Comparison of ENCODE assay signal across 8 mouse cellular contexts in genomic region chr19:36534011-36534765, GRCm38 (mm10). TPM values are rescaled to one million over a fixed set of nuclear protein-coding genes. Genes with fewer than 3 reads are reported as not detected.
DNase-seq lines count a peak whose midpoint lies in the region; ATAC-seq and TF ChIP-seq lines count a peak whose summit lies in the region.

No protein-coding gene starts in this region.

- no peak for TF ChIP-seq POLR2A in embryonic fibroblast, embryonic 13.5 days (IDR thresholded peaks at IDR 0.05; ENCODE audit: low read depth, low read length)

- DNase-seq in frontal cortex, postnatal 14 days (ENCODE audit: low spot score in 2 of 2), result no peak
- peak; percentile 65 for DNase-seq in adrenal gland, postnatal 14 days
- DNase-seq in left cerebral cortex, postnatal 4 days, result peak; percentile 52
- peak; percentile 73 for DNase-seq in midbrain, embryonic 14.5 days
- DNase-seq in thymus, postnatal 25 days, result peak; percentile 56

- WGBS in hindbrain, embryonic 16.5 days, result 22% methylated on average over 17 of the region's 17 CpGs
- 35% methylated on average over 17 of the region's 17 CpGs for WGBS in midbrain, embryonic 14.5 days

- intact Hi-C loops in left cerebral cortex, postnatal 4 days (cut with DNase I), result no loop called here

- H3K36me3 ChIP-seq in hindbrain, embryonic 16.5 days (ENCODE audit: control insufficient read depth, insufficient read depth, low read length), result no peaks in the 10 kb centered on the region
- no peaks in the 10 kb centered on the region for H3K36me3 ChIP-seq in midbrain, embryonic 14.5 days (ENCODE audit: control insufficient read depth, insufficient read depth, low read length)

- no peaks in the 10 kb centered on the region for H3K27me3 ChIP-seq in hindbrain, embryonic 16.5 days (replicated peaks; ENCODE audit: control insufficient read depth, insufficient read depth, low read length)
- H3K27me3 ChIP-seq in midbrain, embryonic 14.5 days (ENCODE audit: control insufficient read depth, insufficient read depth, low read length), result no peaks in the 10 kb centered on the region

- peak overlapping the region; percentile 44 for H3K4me2 ChIP-seq in hindbrain, embryonic 16.5 days (ENCODE audit: low read length)
- peak overlapping the region; percentile 31 for H3K4me2 ChIP-seq in midbrain, embryonic 14.5 days (ENCODE audit: low read length)

- no peak overlapping the region for H3K9ac ChIP-seq in hindbrain, embryonic 16.5 days (ENCODE audit: low read depth, low read length)
- 0 out of 2 replicates have a peak overlapping the region, but pooled peaks have one; percentile 24 for H3K9ac ChIP-seq in midbrain, embryonic 14.5 days (replicated peaks; ENCODE audit: low read length)

- H3K27ac ChIP-seq in embryonic fibroblast, embryonic 13.5 days (ENCODE audit: insufficient read depth, low read length), result 0 out of 2 replicates have a peak overlapping the region, but pooled peaks have one; percentile 10
- H3K27ac ChIP-seq in hindbrain, embryonic 16.5 days (ENCODE audit: low read depth, low read length), result peak overlapping the region; percentile 72
- H3K27ac ChIP-seq in midbrain, embryonic 14.5 days (replicated peaks; ENCODE audit: low read depth, low read length), result peak overlapping the region; percentile 79

- no peak overlapping the region for H3K4me3 ChIP-seq in embryonic fibroblast, embryonic 13.5 days (ENCODE audit: insufficient read depth, low read length)
- peak overlapping the region; percentile 3; the same call in 1 of the 2 replicates for H3K4me3 ChIP-seq in hindbrain, embryonic 16.5 days (ENCODE audit: low read length)
- H3K4me3 ChIP-seq in midbrain, embryonic 14.5 days (replicated peaks; ENCODE audit: low read depth, low read length), result no peak overlapping the region

- H3K4me1 ChIP-seq in embryonic fibroblast, embryonic 13.5 days (ENCODE audit: control insufficient read depth, insufficient read depth, low read length), result peaks cover 7% of the 10 kb centered on the region
- H3K4me1 ChIP-seq in hindbrain, embryonic 16.5 days (ENCODE audit: control insufficient read depth, insufficient read depth, low read depth, low read length), result peaks cover 10% of the 10 kb centered on the region
- peaks cover 22% of the 10 kb centered on the region for H3K4me1 ChIP-seq in midbrain, embryonic 14.5 days (ENCODE audit: control insufficient read depth, insufficient read depth, low read length)

- peak; percentile 53 for ATAC-seq in frontal cortex, adult (ENCODE audit: low TSS enrichment)
- peak; percentile 80 for ATAC-seq in hindbrain, embryonic 16.5 days
- peak; percentile 61 for ATAC-seq in midbrain, embryonic 14.5 days (ENCODE audit: low FRiP score, low TSS enrichment)

- TF ChIP-seq CTCF in embryonic fibroblast, embryonic 13.5 days (IDR thresholded peaks at IDR 0.05; ENCODE audit: borderline replicate concordance, insufficient read depth, low read length), result no peak

- no peaks in the 10 kb centered on the region for H3K9me3 ChIP-seq in hindbrain, embryonic 16.5 days (ENCODE audit: control insufficient read depth, low read length)
- H3K9me3 ChIP-seq in midbrain, embryonic 14.5 days (ENCODE audit: control insufficient read depth, low read length), result no peaks in the 10 kb centered on the region

RNA-seq across cellular contexts. Expression of gene Hectd2, which starts 20.3 kb away (rescaled TPM):
- total RNA-seq in adrenal gland, postnatal 14 days (2021), result 3.1 and 4.1 TPM in 2 replicates
- polyA plus RNA-seq in embryonic fibroblast, embryonic 13.5 days (2011; ENCODE audit: insufficient read length, low read depth, missing spikeins), result 7.9 and 9.1 TPM in 2 replicates
- polyA plus RNA-seq in hindbrain, embryonic 16.5 days (2015; fragmentation: Nextera tagmentation; extraction: Ambion mirVana), result 8.6 and 8.8 TPM in 2 replicates
- 10 to 100 TPM; 26.2 to 27.7 TPM for total RNA-seq in left cerebral cortex, postnatal 4 days (2021)
- 14.8 and 16.4 TPM in 2 replicates for polyA plus RNA-seq in midbrain, embryonic 14.5 days (2014; fragmentation: Nextera tagmentation; extraction: Ambion mirVana)

Comparison
In these comparisons a context has a peak if more than half of its experiments do, and no peak if none do; other contexts are left out.
1. DNase-seq: peak in adrenal gland, postnatal 14 days (single experiment), left cerebral cortex, postnatal 4 days (single experiment), midbrain, embryonic 14.5 days (single experiment) and thymus, postnatal 25 days (single experiment); none in frontal cortex, postnatal 14 days (0 of 2).
2. H3K27ac ChIP-seq: peak in every context shown above with its lines; median percentile 79 in midbrain, embryonic 14.5 days; 72 in hindbrain, embryonic 16.5 days; 10 in embryonic fibroblast, embryonic 13.5 days.
3. Peak in every context shown above with its lines, with median percentiles within 50 percentile points of each other: ATAC-seq.